Mouse (Mus musculus) liver, adult 2 months (tissue): ENCODE measurements around the gene Usf1. TPM values are rescaled to one million over a fixed set of nuclear protein-coding genes. Genes with fewer than 3 reads are reported as not detected.

Experiments used
- DNase-seq: peaks from one replicate; pipeline ENCODE4 v3.0.0-alpha.2; 2011; ENCODE audit warnings: low read depth, low spot score; ENCODE audit errors: extremely low read depth
- H3K27ac ChIP-seq: fragments of 200-500 bp; replicated peaks from 2 replicates; pipeline ENCODE4 v1.5.1; 2012; ENCODE audit warnings: low read depth, mild to moderate bottlenecking, control low read depth, inconsistent platforms, low read length; ENCODE audit not compliant: insufficient read depth
- H3K27me3 ChIP-seq: fragments of 200-500 bp; 2 replicates; pipeline ENCODE4 v1.6.1; 2012; ENCODE audit warnings: mild to moderate bottlenecking, moderate library complexity, low read length, inconsistent platforms; ENCODE audit not compliant: control insufficient read depth, insufficient read depth
- H3K36me3 ChIP-seq: fragments of 200-500 bp; 2 replicates; pipeline ENCODE4 v1.6.1; 2012; ENCODE audit warnings: low read length, inconsistent platforms; ENCODE audit not compliant: control insufficient read depth, insufficient read depth
- H3K4me1 ChIP-seq: fragments of 200-500 bp; 2 replicates; pipeline ENCODE4 v1.6.1; 2011; ENCODE audit warnings: low read length; ENCODE audit not compliant: control insufficient read depth, insufficient read depth
- H3K4me3 ChIP-seq: fragments of 200-500 bp; 2 replicates; pipeline ENCODE4 v1.5.1; 2011; ENCODE audit warnings: low read depth, mild to moderate bottlenecking, control low read depth, low read length, moderate library complexity; ENCODE audit not compliant: insufficient read depth
- H3K79me2 ChIP-seq: fragments of 200-500 bp; 2 replicates; pipeline ENCODE4 v1.6.1; 2012; ENCODE audit warnings: inconsistent platforms, mild to moderate bottlenecking, low read length, moderate library complexity; ENCODE audit not compliant: control insufficient read depth, insufficient read depth
- H3K9ac ChIP-seq: fragments of 200-500 bp; 2 replicates; pipeline ENCODE4 v1.6.1; 2012; ENCODE audit warnings: low read depth, mild to moderate bottlenecking, control low read depth, inconsistent platforms, low read length
- CTCF ChIP-seq: fragments of 200-500 bp; IDR thresholded peaks from 2 replicates; pipeline ENCODE4 v1.5.1; 2011; ENCODE audit warnings: low read depth, low read length, control low read depth
- POLR2A ChIP-seq: fragments of 200-500 bp; IDR thresholded peaks from 2 replicates; pipeline ENCODE4 v1.6.1; 2011; ENCODE audit warnings: low read length, control low read depth; ENCODE audit not compliant: insufficient read depth; ENCODE audit errors: extremely low read depth
- WGBS: fragments of 180-500 bp; shearing (Covaris S2); methylation state at CpG from one replicate; pipeline ENCODE4 v1.1.7; 2018; 5-methylcytosine and 5-hydroxymethylcytosine counted together
- polyA plus RNA-seq: library from polyadenylated mRNA; depleted of rRNA; stranded (reverse); fragments of >200 nt; gene quantifications from 2 replicates; pipeline ENCODE4 v1.2.3, GENCODE M21; 2012
- total RNA-seq: library from RNA; depleted of rRNA; stranded (reverse); fragments of >200 nt; gene quantifications from 2 replicates; pipeline ENCODE4 v1.2.3, GENCODE M21; 2014

The Usf1 gene
- total and polyA plus RNA-seq, 2 experiments, result 27.2 to 39.4 TPM

GRCm38 (mm10) chr1:171435974-171436373 lies 24.9 kb downstream of the Usf1 start:
- H3K79me2 ChIP-seq, result peaks cover 15% of the 10 kb centered on the region; the same call in 1 of the 2 replicates
- no peak overlapping the region for H3K4me3 ChIP-seq
- 58% methylated on average over 1 of the region's 1 CpGs for WGBS
- H3K36me3 ChIP-seq, result no peaks in the 10 kb centered on the region
- no peak overlapping the region for H3K27ac ChIP-seq
- no peak for TF ChIP-seq CTCF
- no peak for TF ChIP-seq POLR2A
- no peak overlapping the region for H3K9ac ChIP-seq
- peak; percentile 62 for DNase-seq
- H3K27me3 ChIP-seq, result no peaks in the 10 kb centered on the region
- H3K4me1 ChIP-seq, result peaks cover 17% of the 10 kb centered on the region

DNA sequence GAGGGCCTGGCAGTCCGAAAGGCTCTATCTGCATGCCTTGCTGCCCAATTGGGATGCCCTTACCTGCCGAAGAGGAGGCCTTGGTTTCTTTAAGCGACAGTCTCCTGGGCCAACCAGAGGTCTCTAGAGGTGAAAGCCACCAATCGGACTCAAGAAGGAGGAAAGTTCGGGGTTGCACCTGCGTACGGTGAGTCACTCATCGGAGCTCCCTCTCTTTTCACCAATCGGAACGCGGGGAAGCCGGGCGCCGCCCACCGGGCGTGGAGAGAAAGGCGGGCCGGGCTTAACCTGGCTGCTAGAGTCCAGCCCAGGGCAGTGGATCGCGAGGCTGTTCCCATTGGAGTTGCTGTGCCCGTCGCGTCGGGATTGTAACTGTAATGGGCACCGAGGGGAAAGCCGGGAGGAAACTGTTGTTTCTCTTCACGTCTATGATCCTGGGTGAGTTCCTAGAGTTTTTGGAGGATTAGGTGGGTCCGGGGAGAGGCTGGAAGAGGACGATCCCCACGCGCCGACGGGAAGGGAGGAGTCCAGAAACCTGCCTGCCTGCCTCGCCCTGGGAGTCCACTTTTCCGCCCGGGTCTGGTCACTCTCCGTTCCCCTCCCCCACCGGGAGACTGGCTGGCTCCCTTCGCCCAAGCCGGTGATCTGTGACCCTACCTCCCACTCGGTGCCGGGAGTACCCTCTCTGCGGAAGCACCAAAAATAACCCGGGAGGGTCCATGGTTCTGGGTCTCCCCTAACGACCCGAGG lies 26.3 kb downstream of the Usf1 start, which contains the start of gene F11r:
Gene F11r (plus strand): TSS at position 272 of the 750 bp plus-strand sequence.
- WGBS, result 1% methylated on average over 46 of the region's 46 CpGs
- TF ChIP-seq POLR2A (peak; percentile 98), CTCF (no peak)
- Histone ChIP-seq H3K4me1 (peaks cover 28% of the 10 kb centered on the region), H3K27ac (peak within 1 kb of the TSS; percentile 93), H3K36me3 (no peaks in the 10 kb centered on the region), H3K79me2 (peaks cover 19% of the 10 kb centered on the region; the same call in 1 of the 2 replicates), H3K9ac (peak within 1 kb of the TSS; percentile 79), H3K27me3 (no peaks in the 10 kb centered on the region), H3K4me3 (peak within 1 kb of the TSS; percentile 69)
- DNase-seq, result peak; percentile 93

GRCm38 (mm10) chr1:171438014-171438670 lies 27.0 kb downstream of the Usf1 start:
- under 1% methylated on average over 18 of the region's 18 CpGs for WGBS
- no peak for DNase-seq
- Histone ChIP-seq H3K27ac (peak overlapping the region; percentile 93), H3K79me2 (peaks cover 24% of the 10 kb centered on the region; the same call in 1 of the 2 replicates), H3K9ac (peak overlapping the region; percentile 79), H3K36me3 (no peaks in the 10 kb centered on the region), H3K27me3 (no peaks in the 10 kb centered on the region), H3K4me1 (peaks cover 32% of the 10 kb centered on the region), H3K4me3 (peak overlapping the region; percentile 69)
- no peak for TF ChIP-seq POLR2A
- no peak for TF ChIP-seq CTCF

DNA sequence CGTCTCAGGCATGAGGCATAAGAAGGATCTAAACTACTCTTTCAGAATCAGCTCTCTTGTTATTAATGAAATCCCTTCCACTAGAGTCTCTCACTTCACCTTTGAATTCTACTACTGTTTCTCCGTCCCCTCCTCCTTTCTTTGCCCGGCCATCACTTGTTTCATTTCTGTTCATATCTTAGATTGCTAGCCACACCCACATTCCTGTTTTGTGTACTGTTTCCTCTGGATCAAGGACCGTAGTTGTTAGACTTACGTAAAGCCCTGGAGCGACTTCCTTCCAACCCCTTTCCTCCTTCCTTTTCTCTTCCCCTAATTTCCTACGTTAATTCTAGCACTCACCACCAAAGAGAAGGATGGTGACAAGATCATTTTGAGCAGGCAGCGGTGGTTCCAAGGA lies 28.0 kb downstream of the Usf1 start:
- TF ChIP-seq POLR2A, result no peak
- TF ChIP-seq CTCF, result no peak
- Histone ChIP-seq H3K9ac (peak overlapping the region; percentile 61), H3K27me3 (no peaks in the 10 kb centered on the region), H3K4me1 (peaks cover 32% of the 10 kb centered on the region), H3K36me3 (no peaks in the 10 kb centered on the region), H3K27ac (peak overlapping the region; percentile 90), H3K4me3 (peak overlapping the region; percentile 69), H3K79me2 (peaks cover 30% of the 10 kb centered on the region; the same call in 1 of the 2 replicates)
- peak; percentile 75 for DNase-seq
- 3% methylated on average over 8 of the region's 8 CpGs for WGBS

GRCm38 (mm10) chr1:171440025-171440725 lies 29.1 kb downstream of the Usf1 start:
- Histone ChIP-seq H3K4me1 (peaks cover 32% of the 10 kb centered on the region), H3K27me3 (no peaks in the 10 kb centered on the region), H3K9ac (peak overlapping the region; percentile 13; the same call in 1 of the 2 replicates), H3K27ac (peak overlapping the region; percentile 90), H3K36me3 (no peaks in the 10 kb centered on the region), H3K79me2 (peaks cover 34% of the 10 kb centered on the region; the same call in 1 of the 2 replicates), H3K4me3 (no peak overlapping the region)
- 11% methylated on average over 9 of the region's 9 CpGs for WGBS
- TF ChIP-seq POLR2A (no peak), CTCF (no peak)
- peak; percentile 58 for DNase-seq
